Mouse (Mus musculus) frontal cortex, adult 2 months (tissue): ENCODE measurements around the gene Hs3st5. TPM values are rescaled to one million over a fixed set of nuclear protein-coding genes. Genes with fewer than 3 reads are reported as not detected.
"Not testable (repeated sequence)": the region's sequence is repeated elsewhere in the genome, so short reads cannot be mapped to it uniquely, and the experiment has no call there.

Experiments used
- DNase-seq, 2 experiments: peaks; one replicate each; pipeline ENCODE4 v3.0.0; 2022; ENCODE audit warnings: low spot score in 1 of 2; ENCODE audit errors: extremely low spot score in 1 of 2
- polyA plus RNA-seq: library from polyadenylated mRNA; depleted of rRNA; stranded (reverse); fragments of >200 nt; gene quantifications from 2 replicates; pipeline ENCODE4 v1.2.3, GENCODE M21; 2012; rRNA removed

Gene Hs3st5
- polyA plus RNA-seq = 8.5 and 10.8 TPM in 2 replicates

GRCm38 (mm10) chr10:36506727-36507555, at the start of gene Hs3st5:
Gene Hs3st5, plus strand, starts transcription at chr10:36506814.
- peak; percentile 36 to 77 for DNase-seq

GRCm38 (mm10) chr10:36468664-36469063, 38.0 kb upstream of the Hs3st5 start:
- DNase-seq = no peak

DNA sequence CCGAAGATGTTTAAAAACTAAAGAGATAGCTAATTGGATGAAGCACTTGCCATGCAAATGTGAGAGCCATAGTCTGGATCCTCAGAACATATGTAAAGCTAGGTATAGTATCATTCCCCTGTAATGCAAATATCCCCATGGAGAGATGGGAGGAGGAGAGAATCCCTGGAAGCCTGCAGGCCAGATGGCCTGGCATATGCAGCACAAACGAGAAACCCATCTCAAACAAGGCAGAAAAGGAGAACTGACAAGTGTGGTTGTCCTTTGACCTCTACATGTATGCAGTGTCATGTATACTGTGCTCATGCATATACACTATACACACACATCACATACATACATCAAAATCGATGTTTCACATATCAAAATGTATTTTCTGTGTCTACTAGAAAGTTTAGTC, 35.5 kb upstream of the Hs3st5 start:
- DNase-seq = no peak

DNA sequence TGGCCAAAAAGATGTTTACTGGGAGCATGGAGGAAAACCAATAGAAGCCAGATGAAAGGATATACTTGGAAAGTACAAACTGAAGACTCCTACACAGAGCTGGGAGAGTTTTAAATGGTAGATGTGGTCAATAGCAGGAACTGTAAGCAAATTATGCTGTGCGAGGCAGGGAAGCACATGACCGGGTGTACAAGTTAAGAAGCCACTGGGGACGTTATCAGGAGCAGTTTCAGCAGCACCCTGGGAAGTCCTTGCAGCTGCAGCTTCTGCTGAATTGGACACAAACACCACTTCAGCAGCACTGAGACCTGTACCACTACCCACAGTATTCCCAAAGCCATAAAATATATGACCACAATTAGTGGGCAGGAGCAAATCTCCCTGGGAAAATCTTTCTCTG, 31.8 kb upstream of the Hs3st5 start:
- DNase-seq = no peak

- DNase-seq = no peak
Observed at GRCm38 (mm10) chr10:36477543-36477942, 29.1 kb upstream of the Hs3st5 start.

GRCm38 (mm10) chr10:36483362-36483761, 23.3 kb upstream of the Hs3st5 start:
- DNase-seq = no peak

- DNase-seq = no peak
Observed at GRCm38 (mm10) chr10:36484011-36484410, 22.6 kb upstream of the Hs3st5 start.

DNA sequence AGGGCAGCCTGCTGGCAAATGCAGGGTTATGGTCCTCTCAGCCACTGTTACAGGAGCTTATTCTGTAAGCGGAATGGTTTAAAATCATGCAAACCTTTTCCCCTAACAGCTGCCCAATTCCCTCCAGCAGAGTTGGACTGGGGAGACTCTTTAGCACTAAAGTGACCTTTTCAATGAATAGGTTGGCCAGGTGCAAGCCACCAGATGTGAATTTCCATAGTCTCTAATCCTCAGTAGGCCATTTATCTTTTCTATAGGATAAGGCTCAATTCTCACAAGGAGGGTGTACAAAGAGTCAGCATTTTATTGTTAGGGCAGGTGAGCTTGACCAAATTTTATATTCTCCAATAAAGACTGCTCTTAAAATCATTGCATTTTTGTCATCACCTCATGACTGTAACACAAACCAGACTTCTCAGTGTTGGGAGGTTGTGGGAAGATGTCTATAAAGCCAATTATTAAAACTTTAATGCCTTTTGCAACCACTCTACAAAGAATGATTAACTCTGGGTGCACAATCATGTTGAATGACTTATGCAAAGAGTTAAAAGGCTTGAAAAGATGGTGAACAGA, 21.8 kb upstream of the Hs3st5 start:
- DNase-seq = no peak

DNA sequence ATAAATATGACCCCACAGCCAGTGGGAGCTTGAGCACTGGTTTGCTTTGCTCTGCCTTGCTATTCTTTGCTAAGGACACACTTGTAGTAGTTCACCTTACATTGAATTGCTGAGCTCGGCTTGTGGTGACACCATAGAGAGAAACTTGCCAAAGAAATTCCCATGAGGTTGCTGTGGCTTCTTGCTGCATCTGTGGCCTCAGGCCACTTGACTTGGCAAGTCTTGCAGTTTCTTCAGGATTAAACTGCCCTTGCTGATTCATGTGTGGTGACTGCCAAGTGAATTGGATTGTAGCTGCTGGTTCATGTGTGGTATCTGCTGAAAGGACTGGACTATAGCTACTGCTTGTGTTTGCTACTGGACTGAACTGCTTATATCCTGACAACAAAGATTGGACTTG, 13.0 kb upstream of the Hs3st5 start:
- DNase-seq = no peak

GRCm38 (mm10) chr10:36499713-36500112, 6.9 kb upstream of the Hs3st5 start:
- DNase-seq = no peak

- peak in 1 of 2 experiments; percentile 47 for DNase-seq
Observed at GRCm38 (mm10) chr10:36506033-36506726, 434 bp upstream of the Hs3st5 start.

DNA sequence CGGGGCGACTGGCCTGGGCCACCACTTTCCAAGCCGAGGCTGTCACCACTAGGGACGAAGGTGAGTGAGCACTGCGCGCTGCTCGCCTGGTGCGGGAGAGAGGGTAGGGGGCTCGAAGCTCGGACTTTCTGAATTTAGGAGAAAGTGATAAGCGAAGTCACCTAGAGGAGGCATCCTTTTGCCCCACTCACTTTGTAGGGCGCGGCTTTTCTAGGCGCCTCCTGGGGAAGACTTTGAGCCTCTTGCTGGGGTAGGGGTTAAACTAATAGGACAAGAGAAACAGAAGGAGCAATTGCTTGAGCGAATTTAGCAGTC, 899 bp downstream of the Hs3st5 start:
- no peak for DNase-seq

DNA sequence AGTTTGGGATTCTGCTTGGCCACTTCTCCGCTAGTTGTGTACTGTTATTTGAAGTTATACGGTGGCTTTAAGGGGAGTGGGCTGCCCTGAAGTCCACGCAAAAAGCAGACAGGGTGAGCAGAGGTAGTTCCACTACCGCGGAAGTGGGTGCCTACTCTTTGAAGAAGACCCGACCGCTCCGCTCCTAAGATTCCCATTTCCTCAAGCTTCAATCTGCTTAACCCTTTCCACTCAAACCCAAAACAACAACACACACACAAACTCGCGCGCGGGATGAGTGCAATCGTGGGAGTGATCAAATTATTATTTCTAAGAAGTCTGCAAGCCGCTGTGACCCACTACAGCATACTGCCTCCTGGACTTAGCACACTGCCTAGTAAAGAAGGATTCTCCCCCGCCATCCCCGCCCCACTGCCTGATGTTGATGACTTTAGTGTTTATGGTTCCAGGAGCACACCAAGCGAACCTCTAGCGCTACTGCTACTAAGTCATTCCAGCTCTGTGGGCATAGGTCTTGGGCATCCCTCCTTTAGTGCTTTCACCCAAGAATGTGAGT, 1.5 kb downstream of the Hs3st5 start:
- no peak for DNase-seq

- peak in 1 of 2 experiments; percentile 13 for DNase-seq
Observed at GRCm38 (mm10) chr10:36509477-36509876, 2.9 kb downstream of the Hs3st5 start.

GRCm38 (mm10) chr10:36523881-36524280, 17.3 kb downstream of the Hs3st5 start:
- peak in 1 of 2 experiments; percentile 50 for DNase-seq

DNA sequence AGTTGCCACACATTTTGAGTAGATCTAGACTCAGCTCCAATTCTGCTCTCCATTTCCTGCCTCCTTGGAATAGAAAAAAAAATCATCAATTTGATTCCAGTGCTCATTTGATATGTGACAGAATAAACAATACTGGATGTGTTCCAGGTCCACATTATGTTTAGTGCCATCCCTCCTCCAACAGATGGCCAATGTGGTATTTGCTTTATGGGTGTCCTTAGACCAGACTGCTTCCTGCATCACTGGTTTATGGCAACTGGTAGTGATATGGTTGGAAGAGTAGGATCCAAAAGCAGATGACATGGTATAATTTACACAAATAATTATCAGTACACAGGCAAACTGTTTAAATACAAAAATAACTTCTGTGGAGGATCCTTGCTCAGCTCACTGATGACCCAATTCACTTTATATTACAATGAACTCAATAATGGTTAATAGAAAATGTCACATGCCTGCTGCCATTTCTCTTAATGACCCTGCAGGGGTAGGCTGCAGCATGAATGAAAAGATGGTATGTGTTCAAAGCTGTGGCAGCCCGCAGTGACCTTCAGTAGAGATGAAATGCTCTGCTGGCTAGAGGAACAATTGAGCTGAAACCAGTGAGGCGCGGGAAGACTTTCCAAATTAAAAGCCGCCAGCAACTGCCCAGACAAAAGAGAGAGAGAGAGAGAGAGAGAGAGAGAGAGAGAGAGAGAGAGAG, 27.2 kb downstream of the Hs3st5 start:
- no peak for DNase-seq

DNA sequence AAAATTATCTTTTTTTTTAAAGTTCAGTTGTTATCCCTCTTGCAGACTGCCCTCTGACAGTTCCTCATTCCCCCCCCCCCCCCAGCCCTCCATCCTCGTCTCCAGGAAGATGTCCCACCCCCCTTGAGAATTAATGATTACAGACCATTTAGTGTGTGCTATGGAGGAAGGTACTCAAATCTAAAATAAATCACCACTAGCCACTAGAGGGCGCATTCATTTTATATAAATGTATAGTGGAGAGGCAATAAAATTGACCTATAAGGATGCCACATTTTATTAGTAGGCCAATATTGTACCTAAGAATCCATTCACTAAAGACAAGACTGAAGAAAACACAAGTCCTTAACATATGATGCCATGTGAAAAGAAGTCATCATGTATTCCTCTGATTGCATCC, 40.0 kb downstream of the Hs3st5 start:
- DNase-seq = peak in 1 of 2 experiments; percentile 68

GRCm38 (mm10) chr10:36547713-36548112, 41.1 kb downstream of the Hs3st5 start:
- DNase-seq = not testable (repeated sequence)

DNA sequence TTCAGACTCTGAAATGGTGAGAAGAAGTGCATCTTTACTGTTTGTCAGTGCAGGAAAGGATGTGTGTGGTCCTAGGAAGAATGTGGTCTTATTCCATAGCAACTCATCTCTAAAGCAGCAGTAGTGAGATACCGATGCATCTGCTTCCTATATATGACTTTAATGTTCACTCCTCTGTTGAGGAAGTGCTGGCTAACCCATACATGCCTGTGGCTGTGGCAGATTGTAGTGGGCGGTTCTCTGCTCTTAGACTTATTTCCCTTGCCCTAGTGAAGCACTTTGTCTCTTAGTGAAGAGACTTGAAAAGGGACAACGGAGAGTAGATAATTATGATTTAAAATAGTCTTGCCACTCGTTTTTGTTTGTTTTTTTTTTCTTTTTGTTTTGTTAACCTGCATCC, 47.4 kb downstream of the Hs3st5 start:
- DNase-seq = peak in 1 of 2 experiments; percentile 17

DNA sequence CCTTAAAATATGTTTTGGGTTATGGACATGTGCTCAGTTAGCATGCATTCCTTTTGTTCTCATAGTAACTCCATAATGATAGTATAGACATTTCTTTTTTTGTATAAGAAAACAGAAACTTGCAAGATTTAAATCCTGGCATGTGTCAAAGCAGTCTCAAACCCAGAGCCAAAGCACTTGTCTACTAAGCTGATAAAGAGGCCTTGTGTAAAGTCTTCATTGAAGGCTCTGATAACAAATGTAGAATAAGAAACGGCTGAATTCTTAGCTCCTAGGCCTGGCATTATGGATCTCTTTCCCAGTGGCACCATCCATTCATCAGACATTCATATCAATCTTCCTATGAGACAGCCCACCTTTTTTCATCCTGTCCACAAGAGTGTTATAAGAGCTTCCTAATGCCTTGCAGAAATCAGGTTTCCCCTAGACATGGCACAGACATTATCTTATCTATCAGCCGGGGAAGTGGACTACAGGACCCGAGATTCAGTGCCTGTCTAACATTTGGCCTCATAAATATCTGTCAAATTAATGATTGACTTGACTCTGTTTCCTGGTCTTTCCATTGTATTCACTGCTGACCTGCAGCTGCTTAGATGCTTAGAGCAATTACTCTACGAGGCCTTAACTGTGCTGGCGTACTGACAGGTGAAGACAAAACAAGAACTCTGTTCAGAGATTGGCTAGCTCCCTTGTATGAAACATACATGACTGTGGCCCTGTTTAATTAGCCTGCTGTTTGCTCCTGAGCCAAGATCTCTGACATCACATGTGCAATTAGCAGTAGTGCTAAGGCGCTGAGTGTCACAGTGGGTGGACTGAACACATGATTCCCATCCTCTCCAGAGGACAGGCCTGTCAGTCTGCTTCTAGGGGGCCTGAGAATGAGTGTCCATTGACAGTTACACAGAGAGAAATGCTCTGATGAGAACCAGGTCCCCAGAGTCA, 48.6 kb downstream of the Hs3st5 start:
- no peak for DNase-seq
